Mouse (Mus musculus): ENCODE results near the gene Lrrc28.
"Not testable (repeated sequence)": the region's sequence is repeated elsewhere in the genome, so short reads cannot be mapped to it uniquely, and the experiment has no call there.

Lrrc28 gene

DNA sequence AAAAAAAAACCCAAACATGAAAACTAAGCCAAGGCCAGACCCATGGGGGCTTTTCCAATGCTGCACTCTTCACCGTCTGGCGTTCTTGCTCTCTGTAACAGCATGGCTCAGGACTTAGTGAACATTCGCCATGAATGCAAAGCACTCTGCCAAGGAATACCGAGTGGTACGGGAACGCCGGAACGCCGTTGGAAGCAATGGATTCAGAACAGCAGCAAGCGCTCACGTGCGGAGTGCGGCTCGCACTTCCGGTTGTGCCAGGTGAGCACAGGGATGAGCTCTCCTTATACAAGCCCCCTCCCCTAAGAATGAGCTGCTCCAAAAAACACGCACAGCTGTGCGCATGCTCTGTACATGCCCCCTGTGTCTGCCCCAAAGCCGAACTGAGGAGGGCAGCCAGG is 116.2 kb downstream of the Lrrc28 start:
- no peak for DNase-seq (ENCODE audit: low read depth)

DNA sequence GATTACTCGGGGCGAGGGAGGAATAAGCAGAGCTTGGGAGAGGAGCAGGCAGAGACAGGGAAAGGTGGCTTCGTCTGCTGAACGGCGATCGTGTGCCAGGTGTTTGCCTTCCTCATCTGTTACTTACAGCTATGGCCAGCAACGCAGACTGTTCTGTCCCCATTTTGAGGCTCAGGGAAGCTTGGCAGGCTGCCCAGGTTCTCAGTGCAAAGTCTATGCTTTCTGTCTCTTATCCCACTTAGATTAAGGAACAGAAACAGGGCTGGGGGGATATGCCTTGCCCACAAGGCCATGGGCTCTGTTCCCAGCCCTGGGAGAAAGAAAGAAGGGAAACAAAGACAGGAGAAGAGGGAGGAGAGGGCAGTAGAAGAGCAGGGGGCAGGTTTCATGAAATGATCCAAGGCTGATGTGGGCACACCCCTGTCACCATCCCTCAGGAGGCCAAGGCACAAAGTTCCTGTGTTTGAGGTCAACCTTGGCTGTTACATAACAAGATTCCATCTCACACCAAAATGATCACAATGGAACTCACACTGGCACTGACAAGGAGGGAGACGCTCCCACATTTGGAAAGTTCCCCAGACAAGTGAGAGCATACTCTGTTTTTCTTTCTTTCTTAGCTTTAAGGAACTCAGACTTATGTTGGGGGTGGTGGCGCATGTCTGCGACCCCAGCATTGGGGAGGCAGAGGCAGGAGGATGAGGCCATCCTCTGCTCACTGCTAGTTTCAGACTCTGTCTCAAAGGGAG is 116.8 kb downstream of the Lrrc28 start:
- DNase-seq (ENCODE audit: low read depth) = no peak

DNA sequence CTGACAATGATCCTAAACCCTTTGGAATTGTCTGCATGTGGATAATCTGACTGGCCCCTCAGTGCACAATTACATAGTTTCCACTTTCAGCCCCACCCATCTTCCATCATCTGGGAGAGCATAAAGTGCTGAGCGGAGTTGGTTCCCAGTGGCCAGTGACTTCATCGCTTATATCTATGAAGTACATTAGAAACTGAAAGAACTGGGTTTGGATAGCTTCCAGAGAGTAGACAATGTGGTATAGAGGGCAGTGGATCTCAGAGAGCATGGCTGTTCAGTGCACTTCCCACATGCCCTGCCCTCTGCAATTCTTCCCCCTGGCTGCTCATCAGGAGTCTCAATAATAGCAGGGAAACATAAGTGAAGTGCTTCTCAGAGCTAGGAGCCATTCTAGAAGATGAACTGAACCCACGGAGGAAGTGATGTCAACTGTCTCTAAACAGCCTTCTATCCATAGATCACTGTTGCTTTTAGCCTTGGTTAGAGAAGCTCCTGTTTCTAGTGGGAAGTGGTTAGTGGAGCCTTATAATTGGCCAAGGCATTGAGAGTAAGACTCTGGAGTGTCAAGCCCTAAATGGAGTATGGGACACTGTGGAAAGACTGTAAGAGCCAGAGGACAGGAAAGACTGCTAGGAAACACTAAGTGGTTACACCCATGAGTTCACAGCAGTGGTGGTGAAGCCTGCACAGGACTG is 119.0 kb downstream of the Lrrc28 start:
- no peak for DNase-seq (ENCODE audit: low read depth)

DNA sequence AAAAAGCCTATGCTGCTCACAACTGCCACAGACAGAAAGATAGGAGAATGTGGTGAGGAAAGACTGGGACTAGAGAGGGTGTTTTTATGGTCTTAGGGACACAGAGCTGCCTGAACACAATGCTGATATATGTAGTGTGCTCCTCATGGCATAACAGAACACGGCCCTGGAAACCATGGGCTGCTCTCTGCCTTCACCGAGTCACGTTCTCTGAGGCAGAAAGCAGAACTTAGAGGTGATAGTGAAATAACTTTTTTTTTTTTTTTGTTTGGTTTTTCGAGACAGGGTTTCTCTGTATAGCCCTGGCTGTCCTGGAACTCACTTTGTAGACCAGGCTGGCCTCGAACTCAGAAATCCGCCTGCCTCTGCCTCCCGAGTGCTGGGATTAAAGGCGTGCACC is 121.0 kb downstream of the Lrrc28 start:
- not testable (repeated sequence) for DNase-seq (ENCODE audit: low read depth)

DNA sequence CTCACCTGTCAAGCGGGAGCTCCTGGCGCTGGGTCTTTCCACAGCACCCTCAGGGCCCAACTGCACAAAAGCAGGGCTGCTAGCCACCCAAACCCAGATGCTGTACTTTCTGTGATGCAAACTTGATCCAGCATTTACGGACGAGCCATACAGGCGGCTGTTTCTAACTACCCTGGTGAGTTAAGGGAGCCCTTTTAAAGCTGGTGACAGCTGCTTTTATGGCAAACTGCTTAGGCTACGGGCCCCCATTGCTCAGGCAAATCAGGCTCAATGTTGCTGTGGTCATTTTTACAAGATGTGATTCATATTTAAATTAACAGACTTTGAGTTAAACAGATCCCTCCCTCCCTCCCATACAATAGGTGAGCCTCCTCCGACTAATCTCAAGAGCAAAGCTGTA is 121.7 kb downstream of the Lrrc28 start:
- no peak for DNase-seq (ENCODE audit: low read depth)

DNA sequence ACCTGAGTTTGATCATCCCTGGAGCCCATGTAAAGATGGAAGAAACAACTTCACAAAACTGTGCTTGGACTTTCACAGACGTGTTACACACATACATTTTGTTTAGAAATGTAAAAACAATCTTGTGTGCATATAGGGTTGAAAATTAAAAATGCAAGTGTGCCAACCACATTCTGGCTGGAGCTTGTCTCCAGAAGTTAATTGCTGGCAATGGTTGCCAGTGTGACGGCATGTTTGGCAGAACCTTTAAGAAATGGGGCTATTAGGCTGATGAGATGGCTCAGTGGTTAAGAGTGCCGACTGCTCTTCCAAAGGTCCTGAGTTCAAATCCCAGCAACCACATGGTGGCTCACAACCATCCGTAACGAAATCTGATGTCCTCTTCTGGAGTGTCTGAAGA is 123.3 kb downstream of the Lrrc28 start:
- DNase-seq (ENCODE audit: low read depth) = not testable (repeated sequence)

DNA sequence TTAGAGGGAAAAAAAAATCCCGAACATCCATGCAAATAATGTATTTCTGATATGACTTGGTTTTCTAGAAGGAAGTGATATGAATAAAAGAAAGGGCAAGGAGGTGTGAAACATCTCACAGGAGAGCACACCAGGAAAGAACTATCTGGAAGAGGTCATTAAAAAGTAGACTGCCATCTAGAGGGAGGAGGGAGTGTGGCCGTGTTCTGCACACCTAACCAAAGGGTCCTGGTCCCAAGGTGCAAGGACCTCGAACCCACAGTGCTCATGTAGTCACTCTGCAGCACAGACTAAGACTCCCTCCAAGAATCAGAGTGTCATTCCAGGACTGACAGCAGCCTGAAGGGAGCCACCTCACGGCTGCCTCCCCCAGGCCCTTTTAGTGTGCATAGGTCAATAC is 124.1 kb downstream of the Lrrc28 start:
- DNase-seq (ENCODE audit: low read depth) = peak; percentile 6

DNA sequence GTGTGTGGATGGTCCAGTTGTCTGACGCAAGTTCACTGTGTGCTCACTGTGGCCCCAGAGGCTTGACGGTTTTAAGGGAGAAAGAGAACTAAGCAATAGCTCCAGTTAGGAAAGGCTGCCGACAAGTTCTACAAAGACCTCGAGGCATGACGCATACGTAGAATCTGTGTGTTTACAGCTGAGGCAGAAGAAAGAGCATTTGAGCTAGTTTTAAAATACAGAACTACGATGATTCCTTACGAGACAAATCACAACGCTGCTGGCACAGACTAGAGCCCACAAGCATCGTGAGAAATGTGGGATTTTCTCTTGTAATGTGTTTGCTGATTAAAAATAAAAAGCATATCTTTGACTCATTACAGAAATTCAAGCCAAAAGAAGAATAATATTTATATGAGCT is 125.1 kb downstream of the Lrrc28 start:
- DNase-seq (ENCODE audit: low read depth) = no peak

DNA sequence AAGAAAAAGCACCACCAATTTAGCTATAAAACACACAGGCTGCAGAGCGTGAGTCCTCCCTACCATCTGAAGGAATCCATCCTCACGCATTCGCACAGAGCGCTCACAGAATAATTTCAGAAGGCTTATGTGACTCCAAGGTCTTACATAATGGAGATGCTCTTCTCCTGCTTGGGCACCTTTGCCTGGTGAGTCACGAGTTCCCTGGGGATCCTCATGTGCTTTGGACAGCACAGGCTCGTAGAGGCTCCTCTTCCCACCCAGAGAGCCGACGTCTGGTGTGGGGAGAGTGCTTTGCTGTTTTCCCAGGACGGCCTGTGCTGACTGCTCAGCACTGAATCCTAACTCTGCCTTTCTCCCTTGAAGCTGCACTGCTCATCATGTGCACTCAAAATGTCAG is 129.4 kb downstream of the Lrrc28 start:
- no peak for DNase-seq (ENCODE audit: low read depth)

DNA sequence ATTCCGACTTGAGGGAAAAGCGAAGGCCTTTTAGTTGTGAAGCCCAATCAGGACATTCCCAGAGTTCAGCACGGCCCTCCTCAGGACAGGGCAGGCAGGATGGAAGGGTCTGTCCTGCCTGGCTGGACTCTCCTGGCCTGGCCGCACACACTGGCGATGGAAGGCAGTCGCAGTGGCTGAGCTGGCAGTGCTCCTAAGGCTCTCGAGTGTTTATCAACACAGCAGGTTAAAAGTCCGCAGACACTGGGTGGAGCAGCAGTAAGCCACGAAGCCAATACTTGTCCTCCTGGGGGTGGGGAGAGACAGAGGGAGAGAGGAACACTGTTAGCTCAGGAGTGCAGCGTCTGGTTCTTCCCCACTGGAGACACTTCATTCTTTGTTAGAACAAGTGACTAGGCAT is 130.2 kb downstream of the Lrrc28 start:
- DNase-seq (ENCODE audit: low read depth) = no peak

DNA sequence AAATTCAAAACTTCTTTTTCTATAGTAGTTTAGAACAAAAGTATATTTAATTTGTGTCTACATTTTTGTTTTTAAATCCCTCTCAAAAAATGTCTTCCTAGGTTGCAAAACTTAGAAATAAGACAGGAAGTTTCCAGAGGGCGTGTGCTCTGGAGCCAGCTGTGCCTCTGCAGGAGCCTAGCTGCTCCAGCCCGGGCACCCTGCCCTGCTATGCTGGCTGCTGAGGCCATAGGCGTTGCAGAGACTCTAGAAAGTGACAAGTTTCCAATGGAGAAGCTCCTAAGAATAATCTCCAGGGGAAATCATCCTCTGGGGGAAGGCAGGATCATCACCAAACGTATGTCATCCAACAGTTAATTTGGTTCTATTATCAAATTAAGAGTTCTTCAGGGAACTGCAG is 130.7 kb downstream of the Lrrc28 start:
- no peak for DNase-seq (ENCODE audit: low read depth)

DNA sequence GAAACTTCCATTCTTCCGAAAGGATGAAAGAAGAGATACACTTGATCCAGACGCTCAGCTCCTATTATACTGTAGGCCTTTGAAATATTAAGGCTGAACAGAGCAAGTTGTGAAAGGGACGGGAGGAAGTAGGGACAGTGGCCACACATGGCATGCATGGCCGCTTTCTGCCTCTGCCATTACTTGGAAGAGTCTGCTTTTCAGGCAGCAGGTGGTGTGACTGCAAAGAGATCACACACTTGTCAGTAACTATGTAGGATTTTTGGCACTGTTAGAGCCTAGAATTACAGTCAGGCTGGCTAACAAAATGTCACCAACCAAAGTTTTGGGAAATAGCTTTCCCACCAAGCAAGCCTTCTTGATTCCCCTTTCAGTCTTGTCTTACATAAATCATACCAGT is 131.4 kb downstream of the Lrrc28 start:
- no peak for DNase-seq (ENCODE audit: low read depth)

DNA sequence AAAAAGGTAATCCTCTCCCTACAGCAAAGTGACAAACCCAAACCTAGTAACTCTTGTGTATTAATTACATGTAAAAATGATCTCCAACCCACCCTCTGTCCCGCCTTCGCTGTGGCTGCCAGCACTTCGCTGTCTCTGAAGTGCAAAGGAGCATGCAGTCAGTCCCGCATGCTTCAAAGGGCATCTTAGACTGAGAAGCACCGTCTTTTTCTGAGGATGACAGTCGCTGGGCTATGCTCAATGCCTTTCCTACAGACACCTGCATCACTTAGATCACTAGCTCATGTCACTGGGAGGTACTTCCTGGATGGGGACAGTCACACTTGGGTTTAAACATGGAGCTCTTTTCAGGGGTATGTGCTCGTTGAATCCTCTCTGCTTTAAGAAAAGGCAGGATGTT is 133.5 kb downstream of the Lrrc28 start:
- DNase-seq (ENCODE audit: low read depth) = no peak

DNA sequence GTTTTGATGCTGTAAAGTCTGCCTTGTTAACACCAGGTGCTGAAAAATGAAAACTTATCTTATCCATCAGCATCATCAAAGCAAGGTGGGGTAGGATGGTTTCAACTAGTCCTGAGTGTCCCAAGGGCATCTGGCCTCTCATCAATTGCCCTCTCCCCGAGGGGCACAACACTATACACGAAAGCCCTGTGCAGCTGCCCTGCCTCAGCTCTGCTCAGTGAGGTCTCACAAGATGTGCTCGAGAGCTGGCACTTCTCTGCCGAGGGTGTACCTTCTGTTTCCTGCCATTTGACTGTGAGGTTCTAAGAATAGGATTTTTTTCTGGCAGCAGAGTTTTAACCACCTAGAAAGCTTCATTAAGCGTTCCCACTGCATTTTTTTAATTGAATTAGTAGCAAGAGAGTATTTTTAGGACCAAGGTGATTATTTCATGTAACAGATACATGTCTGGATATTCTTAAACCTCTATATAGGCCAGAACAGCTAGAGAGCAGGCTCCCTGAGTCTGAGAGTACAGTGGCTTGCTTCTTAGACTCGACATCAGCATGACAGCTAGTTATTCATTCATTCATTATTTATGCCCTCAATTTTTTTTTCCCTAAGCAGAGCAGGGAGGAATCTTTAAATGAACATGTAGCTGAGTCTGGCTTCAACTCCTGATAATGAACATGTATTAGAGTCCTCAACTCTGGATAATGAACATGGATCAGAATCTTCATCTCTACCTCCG is 141.6 kb downstream of the Lrrc28 start:
- DNase-seq (ENCODE audit: low read depth) = peak; percentile 8

DNA sequence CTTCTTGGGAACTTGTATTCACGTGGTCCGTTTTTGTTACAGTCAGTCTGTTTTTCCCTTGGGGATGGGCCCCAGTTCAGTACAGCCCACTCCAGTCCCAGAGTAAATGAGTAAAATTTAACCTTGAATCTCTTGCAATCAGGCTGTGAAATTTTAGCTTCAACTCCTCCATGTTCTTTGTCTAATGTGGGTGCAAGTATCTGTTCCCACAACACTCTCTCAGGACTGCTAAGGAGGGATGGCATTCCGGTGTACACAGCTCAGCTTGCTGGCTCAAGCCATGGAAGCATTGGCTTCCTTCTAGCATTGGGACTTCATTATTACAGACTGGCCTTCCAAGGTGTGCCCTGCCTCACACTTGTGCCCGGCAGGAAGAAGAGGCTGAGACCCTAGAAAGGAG is 142.4 kb downstream of the Lrrc28 start:
- no peak for DNase-seq (ENCODE audit: low read depth)

DNA sequence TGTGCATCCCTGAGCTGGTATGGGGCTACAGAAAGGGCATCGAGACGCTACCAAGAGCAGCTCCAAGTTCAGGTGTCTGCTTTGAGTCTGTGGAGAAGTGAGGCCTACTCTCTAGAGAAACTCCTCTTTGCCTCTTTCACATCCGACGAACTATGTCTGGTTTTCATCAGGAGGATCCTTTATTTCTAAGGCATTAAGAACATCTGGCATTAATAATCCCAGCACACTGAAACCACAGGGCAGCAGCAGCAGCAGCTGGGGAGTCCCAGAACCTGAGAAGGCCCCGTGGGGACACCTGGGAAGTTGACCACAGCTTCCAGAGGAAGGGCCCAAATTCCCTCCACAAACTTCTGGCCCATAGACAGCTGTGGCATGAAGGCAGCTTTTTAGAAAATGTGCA is 144.2 kb downstream of the Lrrc28 start:
- no peak for DNase-seq (ENCODE audit: low read depth)

DNA sequence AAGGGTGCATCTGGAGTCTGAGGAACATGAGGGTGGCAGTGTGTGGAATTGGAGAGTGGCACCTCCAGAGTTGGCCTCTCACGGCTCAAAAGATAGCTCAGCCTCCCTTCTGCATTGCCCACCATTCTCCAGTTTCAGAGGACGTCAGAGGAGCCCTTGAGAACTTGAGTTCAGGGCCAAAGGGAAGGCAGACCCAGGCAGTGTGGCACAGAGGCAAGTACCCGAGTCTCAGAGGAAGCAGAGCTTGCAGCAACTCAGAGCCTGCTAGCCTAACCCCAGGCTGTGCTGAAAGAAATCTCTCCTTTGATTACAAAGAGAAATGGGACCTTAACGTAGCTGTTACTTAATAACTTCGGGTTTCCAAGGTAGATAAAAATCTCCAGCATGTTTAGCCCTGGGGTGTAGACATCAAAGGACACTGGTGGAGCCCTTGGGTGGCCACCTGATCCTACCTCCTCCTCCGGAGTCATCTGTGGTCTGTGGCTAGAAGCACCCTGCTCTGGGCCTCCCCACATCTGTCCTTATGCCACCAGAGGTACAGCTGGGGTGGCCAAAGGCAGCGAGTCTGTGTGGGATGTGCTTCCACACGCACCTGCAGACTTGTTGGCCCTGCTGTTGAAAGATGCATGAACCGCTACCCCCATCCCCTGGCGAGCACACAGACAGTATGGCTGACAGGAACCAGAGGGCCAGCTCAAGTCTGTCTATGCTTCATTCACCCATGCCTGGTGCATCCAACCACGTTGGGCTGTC is 144.8 kb downstream of the Lrrc28 start:
- peak; percentile 4 for DNase-seq (ENCODE audit: low read depth)

DNA sequence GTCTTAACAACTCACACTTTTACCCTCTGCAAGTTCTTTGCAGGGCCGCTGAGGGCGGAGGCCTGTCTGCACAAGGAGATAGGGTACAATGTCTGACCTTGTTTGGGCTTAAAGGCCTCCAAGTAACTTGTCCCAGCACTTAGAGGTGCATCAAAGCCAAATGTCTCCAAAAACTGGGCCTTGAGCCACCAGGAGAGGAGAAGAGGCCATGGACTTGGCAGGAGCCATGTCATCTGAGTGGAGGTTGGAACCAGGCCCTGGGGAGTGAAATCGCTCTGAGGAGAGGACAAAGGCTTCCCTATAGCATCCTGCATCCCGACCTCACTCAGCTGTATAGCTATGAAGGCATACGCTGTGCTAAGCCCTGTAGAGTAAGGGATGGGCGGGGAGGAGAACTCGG is 145.6 kb downstream of the Lrrc28 start:
- no peak for DNase-seq (ENCODE audit: low read depth)

DNA sequence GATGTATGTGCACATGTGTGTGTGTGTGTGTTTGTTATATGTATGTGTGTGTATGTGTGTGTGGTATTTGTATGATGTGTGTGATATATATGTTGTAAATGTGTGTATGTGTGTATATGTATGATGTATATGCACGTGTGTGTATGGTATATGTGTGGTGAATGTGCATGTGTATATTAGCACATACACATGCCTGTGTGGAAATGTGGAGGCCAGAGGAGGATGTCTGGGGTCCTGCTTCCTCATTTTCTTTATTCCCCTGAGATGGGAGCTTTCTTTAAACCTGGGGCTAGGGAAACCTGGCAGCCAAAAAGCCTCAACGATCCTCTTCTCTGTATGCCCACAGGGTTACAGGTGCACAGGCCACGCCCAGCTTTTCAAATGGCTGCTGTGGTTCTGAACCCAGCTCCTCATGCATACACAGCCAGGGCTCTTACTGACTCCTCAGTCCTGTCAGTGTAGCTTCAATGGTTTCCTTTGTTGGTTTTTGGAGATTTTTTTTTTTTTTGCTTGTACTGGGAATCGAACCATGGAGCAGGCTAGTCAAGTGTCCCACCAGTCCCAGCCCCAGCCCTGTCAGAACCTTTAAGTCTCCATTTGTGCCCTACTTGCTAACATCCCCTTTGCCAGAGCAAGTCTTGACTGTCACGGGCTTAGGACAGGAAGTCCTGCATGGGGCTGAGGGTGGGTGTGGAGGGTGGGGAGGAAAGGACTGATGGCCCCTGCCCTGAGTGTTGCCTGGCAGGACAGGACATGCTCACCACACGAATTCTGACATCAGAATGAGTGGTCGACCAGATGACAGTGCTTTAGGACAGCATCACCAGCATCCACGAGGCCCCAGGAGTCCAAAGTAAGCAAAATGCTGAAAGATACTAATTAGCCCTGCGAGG is 151.0 kb downstream of the Lrrc28 start:
- no peak for DNase-seq (ENCODE audit: low read depth)

DNA sequence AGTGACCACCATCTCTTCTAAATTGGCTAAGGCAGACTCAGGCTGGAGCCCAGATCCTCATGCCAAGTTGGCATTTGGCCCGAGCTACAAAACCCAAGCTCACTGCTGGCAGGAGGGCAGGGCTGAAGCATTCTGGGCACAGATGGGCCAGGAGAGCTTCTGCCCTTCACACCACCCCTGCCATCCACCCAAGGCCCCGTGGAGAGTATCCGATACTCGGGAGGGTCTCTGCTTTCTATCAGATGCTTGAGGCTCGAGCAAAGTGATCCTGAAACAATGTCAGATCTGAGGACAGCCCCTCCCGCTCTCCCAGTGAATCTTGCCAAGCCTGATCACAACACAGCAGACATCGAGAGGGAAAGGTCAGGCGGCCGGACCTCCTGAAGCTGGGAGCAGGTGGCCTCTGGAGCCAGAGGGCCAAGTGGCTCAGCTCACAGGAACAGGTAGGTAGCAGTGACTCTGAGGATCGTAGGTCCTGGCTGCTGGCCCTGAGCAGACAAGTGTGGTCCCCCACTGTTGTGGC is 157.1 kb downstream of the Lrrc28 start:
- DNase-seq (ENCODE audit: low read depth) = no peak

All from induced T-regulatory cell, adult 2 months (primary cell).